Mouse (Mus musculus) C2C12 (cell line): ENCODE measurements around the gene Rhoq.

Experiments
- CTCF ChIP-seq: IDR thresholded peaks from one replicate; pipeline ENCODE4 v1.5.1; 2011; ENCODE audit not compliant: control insufficient read depth, insufficient read depth, insufficient read length
- MAX ChIP-seq: IDR thresholded peaks from one replicate; pipeline ENCODE4 v1.6.1; 2011; ENCODE audit warnings: mild to moderate bottlenecking, control low read depth
- MYOD1 ChIP-seq: IDR thresholded peaks from one replicate; pipeline ENCODE4 v1.6.1; 2011; ENCODE audit warnings: low read depth; ENCODE audit not compliant: control insufficient read depth, insufficient read length
- MYOG ChIP-seq: IDR thresholded peaks from one replicate; pipeline ENCODE4 v1.6.1; 2011; ENCODE audit not compliant: control insufficient read depth, insufficient read length; ENCODE audit errors: extremely low read depth

GRCm38 (mm10) chr17:87011301-87012019 lies 48.6 kb downstream of the Rhoq start:
- TF ChIP-seq CTCF, result no peak
- no peak for TF ChIP-seq MYOD1
- TF ChIP-seq MYOG, result no peak
- no peak for TF ChIP-seq MAX
